In the genomic region with DNA sequence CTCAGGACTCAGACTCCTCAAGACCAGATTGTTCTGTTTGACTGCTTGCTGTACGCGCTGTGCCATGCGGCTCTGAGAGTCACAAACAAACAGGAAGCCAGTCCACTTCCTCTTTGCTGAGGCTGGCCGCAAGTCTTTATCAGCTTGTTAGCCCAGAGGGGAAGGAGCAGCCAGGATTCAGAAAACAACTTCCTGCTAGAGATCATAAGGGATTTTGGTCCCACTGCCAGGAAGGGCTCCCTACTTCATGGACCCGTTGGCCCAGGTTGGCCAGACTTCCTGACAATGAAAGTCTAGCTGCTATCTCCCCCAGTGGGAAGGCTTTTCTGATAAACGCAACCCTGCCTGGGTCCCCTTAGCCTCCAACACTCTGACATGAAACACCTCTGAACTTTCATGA, we compare ENCODE assay signal across 9 mouse cellular contexts. TPM values are rescaled to one million over a fixed set of nuclear protein-coding genes. Genes with fewer than 3 reads are reported as not detected.
DNase-seq lines count a peak whose midpoint lies in the region; ATAC-seq and TF ChIP-seq lines count a peak whose summit lies in the region.
"Had no signal": no experiment of that assay in that cellular context is flagged by ENCODE, and none has a peak within 500 bp of the region (broad histone marks: within the 10 kb centered on the region; RNA-seq: fewer than 3 reads in every experiment).

No protein-coding gene starts in this region.

- H3K27me3 ChIP-seq in MEL (ENCODE audit: control insufficient read depth in 1 of 2, insufficient read depth in 2 of 2, low read length in 2 of 2): no peaks in the 10 kb centered on the region
- no peaks in the 10 kb centered on the region for H3K27me3 ChIP-seq in heart, embryonic 11.5 days (ENCODE audit: control insufficient read depth, insufficient read depth, low read length)
- no peaks in the 10 kb centered on the region for H3K27me3 ChIP-seq in forebrain, postnatal 0 days (ENCODE audit: insufficient read depth, low read length)
- H3K27me3 ChIP-seq: neural tube, embryonic 13.5 days had no signal

- H3K4me3 ChIP-seq in MEL (ENCODE audit: control insufficient read depth in 1 of 2, insufficient read depth in 1 of 2, low read depth in 2 of 2, low read length in 2 of 2) (peak overlapping the region; percentile 51 to 57), macrophage (ENCODE audit: inconsistent target) (no peak overlapping the region)
- no peak overlapping the region for H3K4me3 ChIP-seq in heart, embryonic 11.5 days (ENCODE audit: low read depth, low read length)
- no peak overlapping the region for H3K4me3 ChIP-seq in forebrain, postnatal 0 days (ENCODE audit: low read depth, low read length)
- H3K4me3 ChIP-seq: neural tube, embryonic 13.5 days had no signal

- no peak for TF ChIP-seq CTCF in MEL (IDR thresholded peaks at IDR 0.05 in 2 of 3, conservative IDR thresholded peaks at IDR 0.05 in 1 of 3; ENCODE audit: control insufficient read depth in 1 of 3, insufficient read depth in 1 of 3, low read depth in 2 of 3, low read length in 3 of 3, poor library complexity in 1 of 3, severe bottlenecking in 1 of 3)
- TF ChIP-seq CTCF in forebrain, postnatal 0 days (IDR thresholded peaks at IDR 0.05; ENCODE audit: low read depth): no peak

- H3K79me2 ChIP-seq in MEL (ENCODE audit: control insufficient read depth, insufficient read depth, low read length, poor library complexity): no peaks in the 10 kb centered on the region; the same call in 1 of the 2 replicates
- no peaks in the 10 kb centered on the region for H3K79me2 ChIP-seq in macrophage (ENCODE audit: inconsistent target)

- 37% methylated on average over 6 of the region's 6 CpGs for WGBS in heart, embryonic 11.5 days (ENCODE audit: insufficient replicate concordance)
- WGBS in macrophage (ENCODE audit: missing documents): 1% methylated on average over 6 of the region's 6 CpGs
- WGBS in forebrain, postnatal 0 days: 86% methylated on average over 6 of the region's 6 CpGs

- H3K27ac ChIP-seq in MEL (ENCODE audit: control insufficient read depth, low read depth, low read length) (peak overlapping the region; percentile 93), macrophage (peak overlapping the region; percentile 98)
- peak overlapping the region; percentile 52; the same call in 1 of the 2 replicates for H3K27ac ChIP-seq in heart, embryonic 11.5 days (ENCODE audit: low read depth, low read length)
- H3K27ac ChIP-seq in forebrain, postnatal 0 days (ENCODE audit: low read depth, low read length): no peak overlapping the region
- H3K27ac ChIP-seq: neural tube, embryonic 13.5 days had no signal

- peak; percentile 89 to 91 for TF ChIP-seq EP300 in MEL (IDR thresholded peaks at IDR 0.05; ENCODE audit: low read depth in 1 of 2, low read length in 2 of 2)

- peaks cover 12 to 52% of the 10 kb centered on the region in 2 experiments for H3K4me1 ChIP-seq in MEL (ENCODE audit: control insufficient read depth in 1 of 2, insufficient read depth in 2 of 2, low read length in 2 of 2)
- H3K4me1 ChIP-seq in heart, embryonic 11.5 days (ENCODE audit: control insufficient read depth, insufficient read depth, low read length): peaks cover 10% of the 10 kb centered on the region
- H3K4me1 ChIP-seq in forebrain, postnatal 0 days (ENCODE audit: insufficient read depth): no peaks in the 10 kb centered on the region
- H3K4me1 ChIP-seq: neural tube, embryonic 13.5 days had no signal

- no peak; the same call in 1 of the 2 replicates for ATAC-seq in heart, embryonic 11.5 days (replicated peaks; ENCODE audit: insufficient number of reproducible peaks, low FRiP score, low TSS enrichment)
- ATAC-seq in forebrain, postnatal 0 days: no peak

- H3K9ac ChIP-seq in MEL (ENCODE audit: control insufficient read depth, low read depth, low read length, poor library complexity, severe bottlenecking): peak overlapping the region; percentile 76
- peak overlapping the region; percentile 34; the same call in 1 of the 2 replicates for H3K9ac ChIP-seq in heart, embryonic 11.5 days (ENCODE audit: low read depth, low read length)
- H3K9ac ChIP-seq in forebrain, postnatal 0 days: no peak overlapping the region
- H3K9ac ChIP-seq: neural tube, embryonic 13.5 days had no signal

- peak; percentile 69 for DNase-seq in CD4-positive helper T cell, adult 2 months (ENCODE audit: low read depth, low spot score)
- DNase-seq in MEL (ENCODE audit: low read depth, low spot score): peak; percentile 98
- DNase-seq in kidney, postnatal 10 days: peak; percentile 65
- DNase-seq in thymus, postnatal 36 days: peak; percentile 21 to 22
- no peak for DNase-seq in embryo, embryonic 10 days (ENCODE audit: low spot score)
- no peak for DNase-seq in forebrain, postnatal 0 days

- peak overlapping the region; percentile 31 for H3K4me2 ChIP-seq in heart, embryonic 11.5 days
- no peak overlapping the region for H3K4me2 ChIP-seq in forebrain, postnatal 0 days (ENCODE audit: low read depth)
- H3K4me2 ChIP-seq: neural tube, embryonic 13.5 days had no signal

- H3K36me3 ChIP-seq in MEL (ENCODE audit: control insufficient read depth in 1 of 2, insufficient read depth in 2 of 2, low read length in 2 of 2): peaks cover 0 to 23% of the 10 kb centered on the region in 2 experiments; a peak in 2 of 4 replicates
- no peaks in the 10 kb centered on the region for H3K36me3 ChIP-seq in heart, embryonic 11.5 days (ENCODE audit: control insufficient read depth, insufficient read depth, low read length)
- H3K36me3 ChIP-seq in macrophage (ENCODE audit: inconsistent target): no peaks in the 10 kb centered on the region
- peaks cover under 1% of the 10 kb centered on the region; the same call in 1 of the 2 replicates for H3K36me3 ChIP-seq in forebrain, postnatal 0 days (ENCODE audit: insufficient read depth)
- H3K36me3 ChIP-seq: neural tube, embryonic 13.5 days had no signal

- no peak for TF ChIP-seq RAD21 in MEL (IDR thresholded peaks at IDR 0.05; ENCODE audit: low read depth, low read length)

- TF ChIP-seq POLR2A in MEL (IDR thresholded peaks at IDR 0.05; ENCODE audit: control insufficient read depth in 1 of 2, insufficient read depth in 1 of 2, low read depth in 1 of 2, low read length in 2 of 2, poor library complexity in 1 of 2): peak; percentile 60 to 79

- no peaks in the 10 kb centered on the region for H3K9me3 ChIP-seq in MEL (replicated peaks; ENCODE audit: insufficient read depth, low read length)
- no peaks in the 10 kb centered on the region for H3K9me3 ChIP-seq in heart, embryonic 11.5 days (replicated peaks; ENCODE audit: control insufficient read depth, low read length)
- H3K9me3 ChIP-seq in forebrain, postnatal 0 days (ENCODE audit: low read length): no peaks in the 10 kb centered on the region
- H3K9me3 ChIP-seq: neural tube, embryonic 13.5 days had no signal

TF ChIP-seq in MEL, 35 proteins besides CTCF, POLR2A, EP300 and RAD21 (continues in another document):
- TF ChIP-seq USF2 (IDR thresholded peaks at IDR 0.05; ENCODE audit: borderline replicate concordance in 1 of 2, insufficient read depth in 1 of 2, low read depth in 1 of 2, low read length in 2 of 2) (no peak), BHLHE40 (IDR thresholded peaks at IDR 0.05; ENCODE audit: borderline replicate concordance, low read depth, low read length) (no peak; the same call in 1 of the 2 replicates), ZKSCAN1 (IDR thresholded peaks at IDR 0.05; ENCODE audit: low read depth, low read length) (no peak), MAFK (IDR thresholded peaks at IDR 0.05; ENCODE audit: borderline replicate concordance, low read depth, low read length) (no peak), TAL1 (IDR thresholded peaks at IDR 0.05; ENCODE audit: low read length) (peak; percentile 33), POLR2AphosphoS2 (IDR thresholded peaks at IDR 0.05; ENCODE audit: low read length) (peak; percentile 90)

RNA-seq across cellular contexts. Expression of gene Phb, which starts 21.8 kb away (rescaled TPM):
- 784 and 788 TPM in 2 replicates for total RNA-seq in MEL (2012; rRNA removed)
- polyA plus RNA-seq in MEL (2012; ENCODE audit: insufficient read depth in 1 of 2, insufficient read length in 2 of 2, low read depth in 1 of 2, low replicate concordance in 2 of 2, missing spikeins in 1 of 2) (100 to 1,000 TPM in 1 of 2 experiments, not detected in 1; 302 TPM), macrophage (2018) (67.1 to 111 TPM (median 84.1 TPM) in 3 replicates)
- polyA plus RNA-seq in heart, embryonic 11.5 days (2014; fragmentation: Nextera tagmentation; extraction: Ambion mirVana): 273 and 295 TPM in 2 replicates
- total RNA-seq in macrophage (2018; cell fraction: chromatin; rRNA removed): 100 to 1,000 TPM in 2 of 26 experiments, 10 to 100 TPM in 24; 28.4 to 130 (median 52.8) TPM
- 10 to 100 TPM; 33.5 to 62.3 (median 44.5) TPM for total RNA-seq in macrophage (2018; cell fraction: cytosol; rRNA removed)
- 10 to 100 TPM; 16.1 to 63.1 (median 36.5) TPM for total RNA-seq in macrophage (2018; cell fraction: nucleus; rRNA removed)
- total RNA-seq in forebrain, postnatal 0 days (2014; rRNA removed): 130 and 149 TPM in 2 replicates
- polyA plus RNA-seq in forebrain, postnatal 0 days (2015; fragmentation: Nextera tagmentation; extraction: Ambion mirVana): 192 and 197 TPM in 2 replicates

RNA-seq across cellular contexts. Expression of gene Zfp652, which starts 24.0 kb away (rescaled TPM):
- total RNA-seq in MEL (2012; rRNA removed): 31.8 and 34.1 TPM in 2 replicates
- polyA plus RNA-seq in MEL (2012; ENCODE audit: insufficient read depth in 1 of 2, insufficient read length in 2 of 2, low read depth in 1 of 2, low replicate concordance in 2 of 2, missing spikeins in 1 of 2) (10 to 100 TPM; 19.3 to 38.5 TPM), macrophage (2018) (17.9 to 26.2 TPM (median 25.2 TPM) in 3 replicates)
- 5.6 and 7.3 TPM in 2 replicates for polyA plus RNA-seq in heart, embryonic 11.5 days (2014; fragmentation: Nextera tagmentation; extraction: Ambion mirVana)
- total RNA-seq in macrophage (2018; cell fraction: chromatin; rRNA removed): 10 to 100 TPM in 20 of 26 experiments, 1 to 10 TPM in 6; 3.0 to 59.5 (median 33.4) TPM
- total RNA-seq in macrophage (2018; cell fraction: cytosol; rRNA removed): 10 to 100 TPM in 24 of 26 experiments, 1 to 10 TPM in 2; 6.1 to 53.2 (median 16.7) TPM
- total RNA-seq in macrophage (2018; cell fraction: nucleus; rRNA removed): 10 to 100 TPM in 22 of 26 experiments, 1 to 10 TPM in 4; 7.5 to 68.1 (median 28.6) TPM
- total RNA-seq in forebrain, postnatal 0 days (2014; rRNA removed): 22.3 and 29.4 TPM in 2 replicates
- 11.5 and 16.5 TPM in 2 replicates for polyA plus RNA-seq in forebrain, postnatal 0 days (2015; fragmentation: Nextera tagmentation; extraction: Ambion mirVana)

RNA-seq across cellular contexts. Expression of gene B130006D01Rik, which starts 34.9 kb away (rescaled TPM):
- 0.59 and 0.73 TPM in 2 replicates for total RNA-seq in MEL (2012; rRNA removed)
- polyA plus RNA-seq in MEL (2012; ENCODE audit: insufficient read depth in 1 of 2, insufficient read length in 2 of 2, low read depth in 1 of 2, low replicate concordance in 2 of 2, missing spikeins in 1 of 2) (under 1 TPM in 1 of 2 experiments, not detected in 1; 0.11 TPM), macrophage (2018) (0.11 to 0.15 TPM (median 0.11 TPM) in 3 replicates)
- polyA plus RNA-seq in heart, embryonic 11.5 days (2014; fragmentation: Nextera tagmentation; extraction: Ambion mirVana): 0.70 and 1.1 TPM in 2 replicates
- 10 to 100 TPM in 14 of 26 experiments, 1 to 10 TPM in 12; 2.5 to 48.9 (median 13.2) TPM for total RNA-seq in macrophage (2018; cell fraction: chromatin; rRNA removed)
- 1 to 10 TPM in 3 of 26 experiments, under 1 TPM in 15, not detected in 8; 0.03 to 1.2 (median 0.13) TPM for total RNA-seq in macrophage (2018; cell fraction: cytosol; rRNA removed)
- total RNA-seq in macrophage (2018; cell fraction: nucleus; rRNA removed): 10 to 100 TPM in 7 of 26 experiments, 1 to 10 TPM in 17, under 1 TPM in 2; 0.54 to 30.1 (median 3.9) TPM
- total RNA-seq in forebrain, postnatal 0 days (2014; rRNA removed): 1.9 and 2.5 TPM in 2 replicates
- 0.10 and 0.47 TPM in 2 replicates for polyA plus RNA-seq in forebrain, postnatal 0 days (2015; fragmentation: Nextera tagmentation; extraction: Ambion mirVana)

Comparison
In these comparisons a context has a peak if more than half of its experiments do, and no peak if none do; other contexts are left out.
1. DNase-seq: peak in CD4-positive helper T cell, adult 2 months (single experiment), MEL (single experiment), kidney, postnatal 10 days (single experiment) and thymus, postnatal 36 days (2 of 2); none in embryo, embryonic 10 days (single experiment) and forebrain, postnatal 0 days (single experiment).
2. H3K4me3 ChIP-seq: peak in MEL (2 of 2); none in heart, embryonic 11.5 days (single experiment), macrophage (single experiment) and forebrain, postnatal 0 days (single experiment).